Comparison of ENCODE assay signal across 7 mouse cellular contexts in the genomic region with DNA sequence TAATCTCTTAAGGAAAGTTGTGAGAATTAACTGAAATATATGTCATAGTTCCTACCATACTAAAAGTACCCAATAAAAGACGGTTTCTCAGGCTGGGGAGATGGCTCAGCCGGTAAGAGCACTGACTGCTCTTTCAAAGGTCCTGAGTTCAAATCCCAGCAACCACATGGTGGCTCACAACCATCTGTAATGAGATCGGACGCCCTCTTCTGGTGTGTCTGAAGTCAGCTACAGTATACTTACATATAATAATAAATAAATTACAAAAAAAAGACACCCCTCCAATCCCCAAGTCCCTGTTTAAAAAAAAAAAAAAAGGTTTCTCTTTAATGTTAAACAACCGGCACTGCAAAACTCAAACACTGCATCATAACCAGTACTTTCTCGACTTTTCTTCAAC. TPM values are rescaled to one million over a fixed set of nuclear protein-coding genes. Genes with fewer than 3 reads are reported as not detected.
DNase-seq lines count a peak whose midpoint lies in the region; ATAC-seq and TF ChIP-seq lines count a peak whose summit lies in the region.
"Not testable (repeated sequence)": the region's sequence is repeated elsewhere in the genome, so short reads cannot be mapped to it uniquely, and the experiment has no call there.

No protein-coding gene starts in this region.

- H3K4me3 ChIP-seq in brown adipose tissue, adult 24 weeks (ENCODE audit: insufficient read depth, low read depth, low read length) = peak overlapping the region; percentile 38; the same call in 1 of the 2 replicates
- peak overlapping the region; percentile 65 for H3K4me3 ChIP-seq in forebrain, embryonic 14.5 days (ENCODE audit: low read depth, low read length)
- H3K4me3 ChIP-seq in heart, embryonic 15.5 days = peak overlapping the region; percentile 67
- H3K4me3 ChIP-seq in intestine, embryonic 15.5 days (replicated peaks) = peak overlapping the region; percentile 75; the same call in 1 of the 2 replicates
- H3K4me3 ChIP-seq in limb, embryonic 13.5 days = peak overlapping the region; percentile 60
- peak overlapping the region; percentile 80 for H3K4me3 ChIP-seq in lung, embryonic 16.5 days (ENCODE audit: low read length)
- peak overlapping the region; percentile 61 for H3K4me3 ChIP-seq in myocyte

- not testable (repeated sequence) for H3K79me2 ChIP-seq in myocyte (ENCODE audit: control insufficient read depth, insufficient read depth)

- H3K9ac ChIP-seq in forebrain, embryonic 14.5 days (ENCODE audit: low read length); heart, embryonic 15.5 days; intestine, embryonic 15.5 days: not testable (repeated sequence)
- H3K9ac ChIP-seq in limb, embryonic 13.5 days = 0 out of 2 replicates have a peak overlapping the region, but pooled peaks have one; percentile 35
- H3K9ac ChIP-seq in lung, embryonic 16.5 days (ENCODE audit: low read length) = peak overlapping the region; percentile 49; the same call in 1 of the 2 replicates

- H3K36me3 ChIP-seq in forebrain, embryonic 14.5 days (ENCODE audit: control insufficient read depth, insufficient read depth, low read length); heart, embryonic 15.5 days; intestine, embryonic 15.5 days; limb, embryonic 13.5 days; lung, embryonic 16.5 days (ENCODE audit: control insufficient read depth, insufficient read depth, low read length); myocyte (ENCODE audit: control insufficient read depth, insufficient read depth): not testable (repeated sequence)

- not testable (repeated sequence) for H3K27me3 ChIP-seq in forebrain, embryonic 14.5 days (replicated peaks; ENCODE audit: control insufficient read depth, insufficient read depth, low read length); heart, embryonic 15.5 days; intestine, embryonic 15.5 days (replicated peaks); limb, embryonic 13.5 days; lung, embryonic 16.5 days (ENCODE audit: control insufficient read depth, insufficient read depth, low read depth, low read length); myocyte (ENCODE audit: control insufficient read depth, insufficient read depth, insufficient read length)

- 46% methylated on average over 6 of the region's 6 CpGs for WGBS in forebrain, embryonic 14.5 days
- 42% methylated on average over 6 of the region's 6 CpGs for WGBS in heart, embryonic 15.5 days
- WGBS in intestine, embryonic 15.5 days = 45% methylated on average over 6 of the region's 6 CpGs
- 47% methylated on average over 6 of the region's 6 CpGs for WGBS in limb, embryonic 13.5 days
- WGBS in lung, embryonic 16.5 days = 42% methylated on average over 6 of the region's 6 CpGs

- not testable (repeated sequence) for TF ChIP-seq POLR2A in myocyte (IDR thresholded peaks at IDR 0.05; ENCODE audit: insufficient read length, low read depth)

- peak overlapping the region; percentile 58 for H3K4me2 ChIP-seq in forebrain, embryonic 14.5 days (ENCODE audit: low read length)
- H3K4me2 ChIP-seq in heart, embryonic 15.5 days = peak overlapping the region; percentile 67
- H3K4me2 ChIP-seq in intestine, embryonic 15.5 days (replicated peaks) = peak overlapping the region; percentile 64
- H3K4me2 ChIP-seq in limb, embryonic 13.5 days (replicated peaks) = peak overlapping the region; percentile 72
- H3K4me2 ChIP-seq in lung, embryonic 16.5 days (ENCODE audit: low read depth, low read length) = peak overlapping the region; percentile 83
- peak overlapping the region; percentile 86 for H3K4me2 ChIP-seq in myocyte (ENCODE audit: low read depth)

- not testable (repeated sequence) for H3K9me3 ChIP-seq in forebrain, embryonic 14.5 days (replicated peaks; ENCODE audit: control insufficient read depth, low read length); heart, embryonic 15.5 days (replicated peaks); intestine, embryonic 15.5 days; limb, embryonic 13.5 days; lung, embryonic 16.5 days (ENCODE audit: control insufficient read depth, low read length)

- ATAC-seq in forebrain, embryonic 14.5 days; heart, embryonic 15.5 days (replicated peaks; ENCODE audit: insufficient number of reproducible peaks, insufficient read depth, low FRiP score, low read depth); intestine, embryonic 15.5 days; limb, embryonic 13.5 days (ENCODE audit: low FRiP score, low read depth); lung, embryonic 16.5 days (ENCODE audit: low read depth): not testable (repeated sequence)

- not testable (repeated sequence) for DNase-seq in forebrain, embryonic 14.5 days (ENCODE audit: low spot score)

- peak overlapping the region; percentile 81 for H3ac ChIP-seq in myocyte (ENCODE audit: control insufficient read depth, insufficient read length)

- not testable (repeated sequence) for H3K4me1 ChIP-seq in brown adipose tissue, adult 24 weeks (ENCODE audit: control insufficient read depth, insufficient read depth, insufficient read length, low read length); forebrain, embryonic 14.5 days (ENCODE audit: control insufficient read depth, insufficient read depth, low read length); heart, embryonic 15.5 days (replicated peaks); intestine, embryonic 15.5 days (replicated peaks); limb, embryonic 13.5 days; lung, embryonic 16.5 days (replicated peaks; ENCODE audit: control insufficient read depth, insufficient read depth, low read length)

- not testable (repeated sequence) for H3K27ac ChIP-seq in brown adipose tissue, adult 24 weeks (replicated peaks; ENCODE audit: low read depth, low read length); forebrain, embryonic 14.5 days (ENCODE audit: low read depth, low read length); heart, embryonic 15.5 days; intestine, embryonic 15.5 days; limb, embryonic 13.5 days; lung, embryonic 16.5 days (ENCODE audit: low read length)

RNA-seq across cellular contexts. Expression of gene Gins1, which starts 3.7 kb away (rescaled TPM):
- 3.6 and 3.8 TPM in 2 replicates for polyA plus RNA-seq in brown adipose tissue, adult 24 weeks (2012; ENCODE audit: insufficient read depth, insufficient read length, missing spikeins)
- polyA plus RNA-seq in forebrain, embryonic 14.5 days (2014; fragmentation: Nextera tagmentation; extraction: Ambion mirVana) = 36.8 and 50.3 TPM in 2 replicates
- polyA plus RNA-seq in heart, embryonic 15.5 days (2015; fragmentation: Nextera tagmentation; extraction: Ambion mirVana) = 21.8 and 23.5 TPM in 2 replicates
- 28.1 and 32.4 TPM in 2 replicates for polyA plus RNA-seq in intestine, embryonic 15.5 days (2015; fragmentation: Nextera tagmentation; extraction: Ambion mirVana)
- 49.7 and 55.3 TPM in 2 replicates for polyA plus RNA-seq in limb, embryonic 13.5 days (2015; fragmentation: Nextera tagmentation; extraction: Ambion mirVana)
- polyA plus RNA-seq in lung, embryonic 16.5 days (2015; fragmentation: Nextera tagmentation; extraction: Ambion mirVana) = 34.8 and 34.9 TPM in 2 replicates
- polyA plus RNA-seq in myocyte (2012; fragmentation: generic; extraction: Trizol) = 7.5 TPM

RNA-seq across cellular contexts. Expression of gene Abhd12, which starts 4.3 kb away (rescaled TPM):
- polyA plus RNA-seq in brown adipose tissue, adult 24 weeks (2012; ENCODE audit: insufficient read depth, insufficient read length, missing spikeins) = 32.4 and 57.2 TPM in 2 replicates
- 89.8 and 100 TPM in 2 replicates for polyA plus RNA-seq in forebrain, embryonic 14.5 days (2014; fragmentation: Nextera tagmentation; extraction: Ambion mirVana)
- 34.5 and 45.4 TPM in 2 replicates for polyA plus RNA-seq in heart, embryonic 15.5 days (2015; fragmentation: Nextera tagmentation; extraction: Ambion mirVana)
- polyA plus RNA-seq in intestine, embryonic 15.5 days (2015; fragmentation: Nextera tagmentation; extraction: Ambion mirVana) = 52.5 and 53.3 TPM in 2 replicates
- polyA plus RNA-seq in limb, embryonic 13.5 days (2015; fragmentation: Nextera tagmentation; extraction: Ambion mirVana) = 68.1 and 75.6 TPM in 2 replicates
- polyA plus RNA-seq in lung, embryonic 16.5 days (2015; fragmentation: Nextera tagmentation; extraction: Ambion mirVana) = 53.4 and 56.4 TPM in 2 replicates
- 50.7 TPM for polyA plus RNA-seq in myocyte (2012; fragmentation: generic; extraction: Trizol)
